Mouse (Mus musculus) embryonic stem cell, embryonic (primary cell): ENCODE measurements around the gene Podxl2.

Experiments
- CTCF ChIA-PET, 4 experiments: fragments of 300-600 bp in 2 of 4; fragments of 350-600 bp in 2 of 4; sonication (Branson Sonifier 250); formaldehyde crosslinking; loops; one replicate each; lab custom pipeline; 2022; ENCODE audit warnings: inconsistent platforms in 2 of 4; lab: Charles Lee
- POLR2A ChIA-PET, 4 experiments: fragments of 300-600 bp in 2 of 4; fragments of 350-600 bp in 2 of 4; sonication (Branson Sonifier 250); formaldehyde crosslinking; loops; one replicate each; lab custom pipeline; 2022; ENCODE audit warnings: antibody characterized with exemption in 4 of 4, inconsistent platforms in 1 of 4; lab: Charles Lee

The Podxl2 gene

DNA sequence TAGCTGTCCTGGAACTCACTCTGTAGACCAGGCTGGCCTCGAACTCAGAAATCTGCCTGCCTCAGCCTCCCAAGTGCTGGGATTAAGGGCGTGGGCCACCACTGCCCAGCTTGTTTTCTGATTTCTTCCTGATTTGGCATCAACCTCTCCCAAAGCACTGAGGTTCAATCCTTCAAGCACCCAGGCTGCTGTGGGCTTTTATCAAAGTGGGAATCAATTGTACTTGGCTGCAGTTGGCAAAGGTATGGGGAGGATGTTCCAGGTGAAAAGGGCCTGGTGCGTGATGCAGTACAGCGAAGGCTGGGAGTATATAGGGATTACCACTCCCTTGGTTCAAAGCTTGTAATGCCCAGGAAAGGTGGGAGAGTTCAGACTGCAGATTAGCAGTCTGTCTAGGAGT, 24.2 kb upstream of the Podxl2 start:
- CTCF ChIA-PET = interaction anchor here (0.7 to 2.1 kb wide), 13 partner anchors 8 to 1490 kb away, joined by 4 to 11 read pairs (median 5); partner anchors contain the start of gene Abtb1 (in 1 of the 4)
- POLR2A ChIA-PET = interaction anchor here (0.6 to 17.8 kb wide), 42 partner anchors 8 to 745 kb away, joined by 3 to 443 read pairs (median 4); partner anchors contain the start of genes Abtb1 (in 3 of the 4), Podxl2 (in 1 of the 4), Ruvbl1 (in 1 of the 4) and Sec61a1 (in 1 of the 4)

- ChIA-PET POLR2A (interaction anchor here (0.5 to 17.8 kb wide), 53 partner anchors 8 to 814 kb away, joined by 3 to 443 read pairs (median 4); partner anchors contain the start of genes Abtb1 (in 3 of the 4), Txnrd3 (in 2 of the 4), Podxl2 (in 1 of the 4) and Rpn1 (in 1 of the 4)), CTCF (interaction anchor here (0.6 to 2.1 kb wide), 14 partner anchors 8 to 1489 kb away, joined by 3 to 11 read pairs (median 5); partner anchors contain the start of gene Abtb1 (in 1 of the 4))
Measured at GRCm38 (mm10) chr6:88898534-88899048, 23.7 kb upstream of the Podxl2 start, which contains the start of gene Mcm2. Gene Mcm2 (minus strand): TSS chr6:88898780.

DNA sequence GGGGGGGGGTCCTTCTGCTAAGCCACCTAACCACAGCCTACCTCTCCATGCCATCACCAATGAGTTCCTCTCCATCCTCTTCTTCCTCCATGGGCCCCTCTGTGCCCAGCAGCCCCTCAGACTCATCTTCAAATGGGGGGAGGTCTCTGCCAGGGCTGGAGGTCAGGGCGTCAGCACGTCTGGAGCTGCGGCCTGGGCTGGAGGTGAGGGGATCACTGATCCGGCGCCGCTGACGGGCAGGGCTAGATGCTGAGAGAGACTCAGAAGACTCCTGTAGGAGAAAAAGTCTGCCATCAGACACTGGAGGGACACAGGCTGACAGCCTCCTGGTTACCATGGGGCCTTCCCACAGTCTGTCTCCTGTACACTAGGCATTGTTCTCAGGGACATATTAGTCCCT, 22.4 kb upstream of the Podxl2 start:
- POLR2A ChIA-PET = interaction anchor here in 2 of 4 experiments (0.9 to 17.8 kb wide), 7 partner anchors 8 to 331 kb away, joined by 3 to 443 read pairs (median 7); partner anchors contain the start of genes Abtb1 (in 1 of the 2) and Podxl2 (in 1 of the 2)

GRCm38 (mm10) chr6:88895943-88896342, 21.1 kb upstream of the Podxl2 start:
- ChIA-PET CTCF (interaction anchor here (0.6 to 2.9 kb wide), 33 partner anchors 9 to 1002 kb away, joined by 3 to 17 read pairs (median 5); partner anchors contain the start of gene Abtb1 (in 1 of the 4)), POLR2A (interaction anchor here (0.6 to 17.8 kb wide), 25 partner anchors 8 to 983 kb away, joined by 3 to 443 read pairs (median 4); partner anchors contain the start of genes Abtb1 (in 1 of the 4), Podxl2 (in 1 of the 4) and Txnrd3 (in 1 of the 4))

More for the DNA sequence above, 22.4 kb upstream of the Podxl2 start:
- CTCF ChIA-PET = interaction anchor here in 1 of 4 experiments (1.0 kb wide), 1 partner anchor 41 kb away, joined by 3 read pairs; no protein-coding TSS in a partner anchor

GRCm38 (mm10) chr6:88893559-88893958, 18.7 kb upstream of the Podxl2 start:
- CTCF ChIA-PET = interaction anchor here in 2 of 4 experiments (0.6 to 2.9 kb wide), 4 partner anchors 9 to 51 kb away, joined by 3 to 13 read pairs (median 4); partner anchors contain the start of genes Abtb1 (in 1 of the 2) and Tpra1 (in 1 of the 2)
- POLR2A ChIA-PET = interaction anchor here in 3 of 4 experiments (0.6 to 17.8 kb wide), 8 partner anchors 9 to 401 kb away, joined by 3 to 443 read pairs (median 4); partner anchors contain the start of genes Podxl2 (in 1 of the 3) and Tpra1 (in 1 of the 3)

DNA sequence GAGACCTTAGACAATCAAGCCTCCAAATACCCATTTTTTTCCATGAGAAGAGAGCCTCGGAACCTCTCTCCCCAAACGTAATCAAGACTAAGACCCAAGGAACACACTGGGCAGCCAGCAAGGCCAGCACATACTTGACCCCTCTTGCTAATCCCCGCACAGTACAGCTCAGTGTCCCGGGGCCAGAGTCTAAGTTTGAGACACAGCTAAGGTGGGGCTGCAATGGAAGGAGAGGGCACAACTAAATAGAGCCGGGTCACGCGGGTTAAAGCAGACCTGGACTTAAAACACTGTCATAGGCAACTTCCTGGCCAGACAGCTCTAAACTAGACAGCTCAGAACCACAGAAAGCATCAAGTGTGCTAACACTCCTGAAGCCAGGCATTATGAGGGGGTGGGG, 16.0 kb upstream of the Podxl2 start:
- CTCF ChIA-PET = interaction anchor here in 2 of 4 experiments (0.5 to 1.4 kb wide), 4 partner anchors 9 to 28 kb away, joined by 3 to 4 read pairs (median 3); no protein-coding TSS in a partner anchor
- POLR2A ChIA-PET = interaction anchor here in 2 of 4 experiments (0.7 to 17.8 kb wide), 7 partner anchors 11 to 330 kb away, joined by 3 to 443 read pairs (median 3); partner anchors contain the start of genes Abtb1 (in 1 of the 2), Podxl2 (in 1 of the 2) and Tpra1 (in 1 of the 2)

- ChIA-PET CTCF (interaction anchor here in 2 of 4 experiments (0.9 to 2.3 kb wide), 7 partner anchors 10 to 766 kb away, joined by 3 to 14 read pairs (median 4); partner anchors contain the start of genes Abtb1 (in 1 of the 2) and Tpra1 (in 1 of the 2)), POLR2A (interaction anchor here (0.6 to 20.5 kb wide), 13 partner anchors 2 to 48 kb away, joined by 3 to 443 read pairs (median 6); partner anchors contain the start of genes Tpra1 (in 4 of the 4), Abtb1 (in 2 of the 4), Mcm2 (in 2 of the 4) and Podxl2 (in 1 of the 4))
Measured at GRCm38 (mm10) chr6:88889410-88890042, 14.7 kb upstream of the Podxl2 start.

DNA sequence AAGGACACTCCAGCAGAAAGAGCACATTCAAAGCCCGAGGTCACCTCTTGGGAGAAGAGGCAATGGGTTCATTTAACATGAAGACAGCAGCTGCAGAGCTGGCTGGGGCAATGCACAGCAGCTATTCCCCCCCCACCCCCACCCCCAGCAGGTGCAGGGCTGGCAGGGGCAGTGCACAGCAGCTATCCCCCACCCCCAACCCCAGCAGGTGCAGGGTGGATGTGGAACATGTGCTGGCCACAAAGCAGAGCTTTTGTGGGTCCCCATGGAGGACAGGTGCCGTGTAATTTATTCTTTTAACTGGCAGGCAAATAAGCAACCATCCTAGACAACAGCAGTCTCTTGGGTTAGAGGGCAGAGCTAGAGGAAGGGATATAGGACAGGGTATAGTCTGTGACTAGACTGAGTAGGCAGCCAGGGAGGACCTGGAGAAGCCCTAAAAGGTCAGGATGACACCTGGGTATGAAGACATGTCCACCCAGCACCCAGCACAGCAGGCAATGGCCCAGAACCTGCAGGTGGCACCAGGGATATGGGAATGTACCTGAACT, 11.6 kb upstream of the Podxl2 start:
- ChIA-PET POLR2A (interaction anchor here in 3 of 4 experiments (0.6 to 20.5 kb wide), 14 partner anchors 5 to 1578 kb away, joined by 3 to 443 read pairs (median 6); partner anchors contain the start of genes Mcm2 (in 2 of the 3), Tpra1 (in 2 of the 3) and Podxl2 (in 1 of the 3)), CTCF (interaction anchor here in 3 of 4 experiments (0.6 to 4.0 kb wide), 4 partner anchors 9 to 1069 kb away, joined by 3 to 17 read pairs (median 4); no protein-coding TSS in a partner anchor)

DNA sequence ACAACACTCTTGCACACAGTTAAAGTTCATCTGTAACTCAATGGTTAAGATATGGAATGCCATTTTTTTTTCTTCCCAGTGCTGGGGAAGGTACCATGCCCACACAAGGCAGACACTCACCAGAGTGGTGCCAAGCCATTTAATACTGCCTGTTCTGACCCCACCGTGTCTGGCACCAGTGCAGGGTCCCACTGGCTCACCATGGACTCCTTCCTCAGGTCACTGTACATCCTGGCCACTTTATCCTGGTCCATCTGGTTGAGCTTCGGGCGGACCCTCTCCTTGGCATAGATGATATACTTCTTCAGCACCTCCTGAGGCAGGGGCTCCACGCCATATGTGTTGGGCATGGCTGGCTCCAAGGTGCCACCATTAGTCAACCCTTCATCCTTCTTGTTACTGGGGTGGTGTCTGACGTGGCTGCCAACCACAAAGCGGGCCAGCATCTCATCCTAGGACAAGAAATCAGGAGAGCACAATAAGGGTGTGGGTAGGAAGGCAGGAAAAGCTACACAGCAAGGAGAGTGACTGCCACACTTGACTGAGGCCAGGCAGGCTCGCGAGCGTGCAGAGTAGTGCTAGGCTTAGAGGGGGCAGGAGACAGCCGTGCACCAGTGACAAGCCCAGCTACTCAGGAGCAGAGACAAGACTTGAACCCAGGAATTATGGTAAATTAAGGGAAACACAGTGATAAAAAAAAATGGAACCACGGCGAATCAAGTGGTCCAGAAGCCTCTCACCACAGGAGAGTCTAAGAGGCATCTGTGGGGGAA, 11.0 kb upstream of the Podxl2 start:
- ChIA-PET CTCF (interaction anchor here in 3 of 4 experiments (0.6 to 4.0 kb wide), 3 partner anchors 10 to 1068 kb away, joined by 3 to 17 read pairs (median 3); no protein-coding TSS in a partner anchor), POLR2A (interaction anchor here (0.6 to 20.5 kb wide), 14 partner anchors 6 to 396 kb away, joined by 3 to 443 read pairs (median 4); partner anchors contain the start of genes Podxl2 (in 3 of the 4), Mcm2 (in 2 of the 4) and Tpra1 (in 2 of the 4))

GRCm38 (mm10) chr6:88884690-88885089, 9.8 kb upstream of the Podxl2 start:
- POLR2A ChIA-PET = interaction anchor here (0.5 to 20.5 kb wide), 23 partner anchors 5 to 1059 kb away, joined by 3 to 443 read pairs (median 4); partner anchors contain the start of genes Mcm2 (in 4 of the 4), Podxl2 (in 2 of the 4), Tpra1 (in 2 of the 4) and Abtb1 (in 1 of the 4)
- CTCF ChIA-PET = interaction anchor here in 3 of 4 experiments (0.7 to 4.0 kb wide), 6 partner anchors 11 to 319 kb away, joined by 3 to 17 read pairs (median 4); partner anchors contain the start of gene Abtb1 (in 1 of the 3)

- CTCF ChIA-PET = interaction anchor here in 3 of 4 experiments (0.7 to 4.0 kb wide), 7 partner anchors 11 to 318 kb away, joined by 3 to 17 read pairs (median 5); partner anchors contain the start of gene Abtb1 (in 2 of the 3)
- POLR2A ChIA-PET = interaction anchor here (0.5 to 20.5 kb wide), 20 partner anchors 4 to 1059 kb away, joined by 3 to 443 read pairs (median 4); partner anchors contain the start of genes Mcm2 (in 4 of the 4), Tpra1 (in 2 of the 4), Abtb1 (in 1 of the 4) and Podxl2 (in 1 of the 4)
Measured at GRCm38 (mm10) chr6:88884195-88884594, 9.4 kb upstream of the Podxl2 start.

DNA sequence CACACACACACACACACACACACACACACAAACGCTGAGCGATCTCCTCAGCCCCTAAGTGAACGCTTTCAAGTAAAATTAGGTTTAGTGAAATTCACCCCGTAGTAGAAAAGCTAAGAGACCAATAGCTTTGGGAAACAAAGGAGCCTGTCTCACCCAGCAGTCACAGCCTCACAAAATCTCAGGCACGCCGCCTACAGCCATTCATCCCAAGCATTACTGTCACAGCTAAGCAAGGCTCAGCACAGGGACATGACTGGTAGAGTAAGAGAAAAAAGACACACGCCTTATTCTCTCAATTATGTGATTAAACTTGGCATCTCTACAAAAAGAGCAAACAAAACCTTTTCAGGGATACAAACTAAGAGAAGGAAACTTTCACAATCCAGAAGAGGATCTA, 6.5 kb upstream of the Podxl2 start:
- ChIA-PET POLR2A (interaction anchor here in 2 of 4 experiments (0.8 to 20.5 kb wide), 9 partner anchors 10 to 763 kb away, joined by 3 to 443 read pairs (median 4); partner anchors contain the start of genes Mcm2 (in 2 of the 2), Tpra1 (in 2 of the 2) and Txnrd3 (in 1 of the 2)), CTCF (interaction anchor here in 2 of 4 experiments (0.7 to 1.8 kb wide), 3 partner anchors 9 to 685 kb away, joined by 3 to 6 read pairs (median 4); no protein-coding TSS in a partner anchor)

GRCm38 (mm10) chr6:88879471-88879870, 4.6 kb upstream of the Podxl2 start:
- CTCF ChIA-PET = interaction anchor here (0.6 to 2.7 kb wide), 23 partner anchors 9 to 807 kb away, joined by 3 to 14 read pairs (median 3); partner anchors contain the start of genes Abtb1 (in 2 of the 4), Mcm2 (in 2 of the 4), Plxna1 (in 1 of the 4) and Tpra1 (in 1 of the 4)
- POLR2A ChIA-PET = interaction anchor here (0.5 to 20.5 kb wide), 13 partner anchors 9 to 377 kb away, joined by 3 to 443 read pairs (median 5); partner anchors contain the start of genes Tpra1 (in 2 of the 4), Abtb1 (in 1 of the 4) and Mcm2 (in 1 of the 4)

DNA sequence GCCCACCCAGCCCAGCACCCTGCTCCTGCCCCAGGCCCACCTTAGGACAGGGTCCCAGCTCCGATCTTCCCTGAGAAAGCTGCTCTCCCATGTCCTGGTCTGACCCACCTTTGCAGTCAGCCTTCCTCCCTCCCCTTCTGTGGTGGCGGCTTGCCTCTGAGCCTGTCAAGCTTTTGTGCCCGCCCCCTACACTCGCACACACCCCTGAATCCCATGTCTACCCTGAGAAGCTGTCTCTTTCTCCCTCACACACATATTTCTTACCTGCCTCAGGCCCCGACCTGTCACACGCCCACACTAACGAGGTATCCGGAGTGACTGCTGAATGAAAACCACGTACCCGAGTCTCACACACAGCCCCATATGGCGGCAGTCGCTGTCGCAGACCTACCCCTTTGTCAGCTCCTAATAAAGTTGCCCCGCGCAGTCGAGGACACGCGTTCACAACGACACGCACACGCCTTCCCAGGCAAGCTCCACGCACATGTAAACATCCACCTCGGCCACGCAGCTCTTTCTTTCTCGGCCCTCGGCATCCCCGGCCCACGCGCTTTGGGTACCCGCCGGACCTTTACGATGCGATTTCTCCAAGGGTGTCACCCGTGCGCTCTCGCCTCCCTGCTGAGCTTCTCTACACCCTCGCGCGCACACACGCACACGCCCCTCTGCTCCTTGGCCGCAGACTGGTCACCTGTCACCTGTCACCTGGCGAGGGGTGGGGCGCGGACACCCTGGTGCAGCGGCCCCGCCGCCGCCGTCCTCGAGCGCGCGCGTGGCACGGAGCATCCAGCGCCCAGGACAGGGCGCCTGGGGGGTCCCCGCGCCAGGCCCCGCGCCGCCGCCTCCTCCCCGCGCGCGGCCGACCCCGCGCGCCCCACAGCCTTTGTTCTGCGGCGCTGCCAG, 628 bp downstream of the Podxl2 start:
- POLR2A ChIA-PET = interaction anchor here (0.7 to 20.5 kb wide), 13 partner anchors 11 to 185 kb away, joined by 3 to 443 read pairs (median 4); partner anchors contain the start of genes Abtb1 (in 2 of the 4), Mcm2 (in 2 of the 4) and Tpra1 (in 2 of the 4)
- CTCF ChIA-PET = interaction anchor here in 3 of 4 experiments (0.6 to 1.7 kb wide), 8 partner anchors 10 to 32 kb away, joined by 3 to 6 read pairs (median 3); partner anchors contain the start of gene Abtb1 (in 1 of the 3)
